Mouse (Mus musculus): Measurements from ENCODE around the gene Snap29. TPM values are rescaled to one million over a fixed set of nuclear protein-coding genes. Genes with fewer than 3 reads are reported as not detected.

Gene Snap29
- total RNA-seq, 4 experiments from 2014 or later = 16.8 to 18.0 (median 17.1) TPM

DNA sequence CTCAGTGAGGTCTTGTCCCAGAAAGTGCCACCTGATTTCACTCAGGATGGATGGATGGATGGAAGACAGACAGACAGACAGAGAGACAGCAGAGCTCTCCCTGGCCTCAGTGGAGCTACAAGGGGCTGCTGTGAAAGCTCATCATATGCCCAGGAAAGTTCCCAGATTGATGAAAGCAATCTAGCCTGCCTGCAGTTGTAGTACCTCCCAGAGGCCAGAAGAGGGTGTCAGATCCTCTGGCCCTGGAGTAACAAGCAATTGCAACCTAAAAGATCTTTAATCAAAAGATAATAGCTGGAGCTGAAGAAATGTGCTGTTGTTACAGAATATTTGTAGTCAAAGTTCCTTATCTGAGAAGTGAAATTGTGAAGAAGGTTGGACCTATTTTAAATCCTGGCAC lies 68.3 kb downstream of the Snap29 start:
- no peak for DNase-seq (ENCODE audit: low spot score in 2 of 2)

DNA sequence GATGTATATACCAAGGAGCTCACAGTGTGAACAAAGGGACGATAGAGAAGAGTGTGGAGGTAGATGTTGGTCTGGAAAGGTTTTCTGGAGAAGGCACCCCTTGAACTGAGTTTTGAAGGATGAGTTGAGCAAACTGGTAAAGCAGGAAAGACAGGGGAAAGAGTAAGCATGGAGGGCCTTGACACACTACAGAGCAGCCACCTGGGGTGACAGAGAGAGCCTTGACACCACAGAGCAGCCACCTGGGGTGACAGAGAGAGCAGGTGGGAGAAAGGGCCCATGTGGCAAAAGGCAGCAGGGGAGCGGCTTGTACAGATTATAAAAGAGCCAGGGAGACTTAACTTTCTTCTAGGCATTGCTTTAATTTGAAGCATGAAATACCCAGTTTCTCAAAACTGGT lies 69.0 kb downstream of the Snap29 start:
- no peak for DNase-seq (ENCODE audit: low spot score in 2 of 2)

DNA sequence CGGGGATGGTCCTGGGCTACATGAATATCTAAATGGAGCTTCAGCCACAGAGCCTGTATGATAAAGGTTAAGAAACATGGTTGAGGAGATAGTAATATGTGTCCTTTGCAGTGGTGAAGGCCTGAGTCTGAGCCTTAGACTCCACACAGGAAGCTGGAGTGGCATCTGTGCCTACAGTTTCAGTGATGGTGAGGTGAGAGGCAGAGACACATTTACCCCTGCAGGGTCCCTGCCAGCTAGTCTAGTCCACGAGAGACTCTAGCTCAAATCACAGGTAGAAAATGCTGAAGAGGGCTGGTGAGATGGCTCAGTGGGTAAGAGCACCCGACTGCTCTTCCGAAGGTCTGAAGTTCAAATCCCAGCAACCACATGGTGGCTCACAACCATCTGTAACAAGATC lies 69.5 kb downstream of the Snap29 start:
- no peak for DNase-seq (ENCODE audit: low spot score in 2 of 2)

DNA sequence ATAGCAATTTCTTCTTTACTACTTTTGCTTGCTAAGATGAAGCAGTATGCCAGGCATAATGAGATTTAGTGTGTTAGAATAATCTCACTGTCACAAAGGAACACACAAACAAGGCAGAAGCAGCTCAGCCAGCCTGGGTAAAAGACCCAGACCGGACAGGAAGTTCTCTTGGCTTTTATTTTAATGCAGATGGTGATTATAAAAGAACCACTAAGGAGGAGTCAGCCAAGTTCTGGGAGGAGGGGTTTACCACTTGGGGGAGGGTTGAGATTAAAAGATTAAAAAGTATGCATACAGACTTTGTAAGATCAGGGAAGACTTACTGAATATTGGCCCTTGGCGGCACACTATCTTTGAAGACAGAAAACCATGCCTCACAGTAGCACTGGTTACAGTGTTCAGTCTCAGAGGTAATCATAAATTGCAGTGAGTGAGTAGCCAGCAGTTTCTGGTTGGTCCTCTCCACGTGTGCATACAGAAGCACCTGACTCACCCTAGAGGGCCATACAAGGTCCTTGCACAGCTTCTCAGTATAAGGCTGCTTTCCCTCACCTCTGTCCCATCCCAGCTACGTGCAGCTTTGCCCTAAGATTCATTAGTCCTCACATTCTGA lies 72.7 kb downstream of the Snap29 start:
- DNase-seq (ENCODE audit: low spot score in 2 of 2) = no peak

Other genes starting within 250 kb of the Snap29 start
- gene Ube2l3, start 203.3 kb upstream of the Snap29 start, total RNA-seq (2022) = 100 to 1,000 TPM; 125 to 149 (median 144) TPM
- 1 to 10 TPM; 2.3 to 3.0 (median 2.7) TPM for gene Rimbp3, start 197.4 kb upstream of the Snap29 start, total RNA-seq (2022)
- gene Hic2, start 172.4 kb upstream of the Snap29 start, total RNA-seq (2022) = 1 to 10 TPM; 4.7 to 6.8 (median 6.2) TPM
- 100 to 1,000 TPM in 2 of 4 experiments, 10 to 100 TPM in 2; 86.7 to 118 (median 106) TPM for gene Tmem191c, start 129.9 kb upstream of the Snap29 start, total RNA-seq (2022)
- 1 to 10 TPM; 2.2 to 4.0 (median 2.7) TPM for gene Serpind1, start 74.6 kb upstream of the Snap29 start, total RNA-seq (2022)
- gene Pi4ka, start 328 bp downstream of the Snap29 start, total RNA-seq (2022) = 100 to 1,000 TPM; 312 to 368 (median 333) TPM
- 10 to 100 TPM; 34.5 to 41.4 (median 34.8) TPM for gene Crkl, start 46.0 kb downstream of the Snap29 start, total RNA-seq (2022)
- 100 to 1,000 TPM; 114 to 128 (median 122) TPM for gene Aifm3, start 83.6 kb downstream of the Snap29 start, total RNA-seq (2022)
- gene Lztr1, start 102.7 kb downstream of the Snap29 start, total RNA-seq (2022) = 100 to 1,000 TPM; 143 to 180 (median 171) TPM
- gene Thap7, start 125.2 kb downstream of the Snap29 start, total RNA-seq (2022) = 10 to 100 TPM; 40.2 to 45.3 (median 44.4) TPM
- 1 to 10 TPM in 2 of 4 experiments, under 1 TPM in 2; 0.48 to 1.6 (median 1.2) TPM for gene Lrrc74b, start 155.3 kb downstream of the Snap29 start, total RNA-seq (2022)
- 1 to 10 TPM; 1.5 to 2.1 (median 1.7) TPM for gene P2rx6, start 155.9 kb downstream of the Snap29 start, total RNA-seq (2022)
- gene Slc7a4, start 177.2 kb downstream of the Snap29 start, total RNA-seq (2022) = 10 to 100 TPM; 77.9 to 89.9 (median 88.4) TPM
- 10 to 100 TPM; 50.3 to 73.4 (median 70.3) TPM for gene Smpd4, start 213.4 kb downstream of the Snap29 start, total RNA-seq (2022)
- 10 to 100 TPM; 28.4 to 32.1 (median 30.0) TPM for gene Ccdc74a, start 240.5 kb downstream of the Snap29 start, total RNA-seq (2022)

Measured in left cerebral cortex, adult 8-10 months (tissue).